Mouse (Mus musculus) splenic B cell, adult 2 months (primary cell): ENCODE data around the gene Elof1.
A peak's percentile ranks its signal among the peaks of the same experiment; 100 is the strongest.

Experiments
- DNase-seq: peaks from one replicate; pipeline ENCODE4 v3.0.0-alpha.2; 2011; ENCODE audit warnings: low read depth, low spot score
- H3K27me3 ChIP-seq: 2 replicates; pipeline ENCODE4 v1.6.1; 2012; ENCODE audit warnings: mild to moderate bottlenecking, low read length, moderate library complexity, mixed read lengths; ENCODE audit not compliant: control insufficient read depth, poor library complexity, insufficient read depth, severe bottlenecking
- H3K36me3 ChIP-seq: 2 replicates; pipeline ENCODE4 v1.6.1; 2012; ENCODE audit warnings: mild to moderate bottlenecking, low read length, moderate library complexity, mixed read lengths; ENCODE audit not compliant: control insufficient read depth, poor library complexity, insufficient read depth, severe bottlenecking

Gene Elof1

DNA sequence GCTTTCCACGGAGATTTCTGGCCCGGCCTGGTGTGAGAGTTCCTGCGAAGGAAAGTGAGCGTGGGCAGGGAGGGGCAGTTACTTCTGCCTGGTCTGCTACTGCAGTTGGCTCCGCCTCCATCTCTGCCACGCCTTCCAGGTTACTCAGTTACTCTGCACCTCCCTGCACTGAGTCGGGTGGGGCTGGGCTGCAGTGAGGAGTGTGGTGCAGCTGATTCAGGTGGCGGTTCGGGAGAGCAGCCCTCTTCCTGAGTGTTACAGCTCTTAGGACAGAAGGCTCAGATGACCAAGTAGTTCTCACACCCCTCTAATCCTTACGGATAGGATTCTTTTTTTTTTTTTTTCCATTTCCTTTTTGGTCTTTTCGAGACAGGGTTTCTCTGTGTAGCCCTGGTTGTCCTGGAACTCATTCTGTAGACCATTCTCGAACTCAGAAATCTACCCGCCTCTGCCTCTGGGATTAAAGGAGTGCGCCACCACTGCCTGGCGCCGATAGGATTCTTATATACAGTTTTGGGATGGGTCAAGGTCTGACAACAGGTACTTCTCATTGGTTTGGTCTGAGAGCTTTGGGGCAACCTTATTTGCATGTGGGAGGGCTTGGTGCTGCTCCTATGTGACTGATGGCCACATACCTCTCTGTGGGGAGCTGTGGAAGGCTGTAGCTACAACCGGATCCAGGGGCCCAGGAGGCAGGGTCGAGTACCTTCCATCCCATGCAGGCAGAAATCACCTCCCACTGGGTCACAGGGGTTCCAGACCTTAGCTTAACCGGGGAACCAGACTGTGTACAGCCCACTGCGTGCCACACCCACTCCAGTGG, 32.7 kb upstream of the Elof1 start:
- no peak for DNase-seq
- Histone ChIP-seq H3K36me3 (no peaks in the 10 kb centered on the region), H3K27me3 (no peaks in the 10 kb centered on the region)

DNA sequence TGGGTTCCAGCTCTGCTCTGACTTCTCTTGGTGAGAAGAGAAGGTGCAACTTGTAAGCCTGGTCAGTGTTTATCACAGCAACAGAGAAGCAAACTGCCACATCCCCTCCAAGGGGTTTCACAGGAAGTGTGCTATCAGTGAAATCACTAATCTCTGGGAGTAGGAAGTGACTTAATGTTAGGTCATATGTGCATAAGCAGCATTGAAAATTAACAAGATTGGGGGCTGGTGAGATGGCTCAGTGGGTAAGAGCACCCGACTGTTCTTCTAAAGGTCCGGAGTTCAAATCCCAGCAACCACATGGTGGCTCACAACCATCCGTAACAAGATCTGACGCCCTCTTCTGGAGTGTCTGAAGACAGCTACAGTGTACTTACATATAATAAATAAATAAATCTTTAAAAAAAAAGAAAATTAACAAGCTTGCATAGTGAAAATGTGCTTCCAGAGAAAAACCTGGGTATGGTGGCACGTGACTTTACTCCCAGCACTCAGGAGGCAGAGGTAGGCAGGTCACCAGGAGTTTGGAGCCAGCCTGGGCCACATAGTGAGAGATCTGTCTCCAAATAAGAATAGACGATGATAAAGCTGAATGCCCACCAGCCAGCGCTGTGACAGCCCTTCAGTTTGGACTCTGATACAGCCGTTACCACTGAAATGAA, 27.5 kb upstream of the Elof1 start:
- Histone ChIP-seq H3K27me3 (no peaks in the 10 kb centered on the region), H3K36me3 (no peaks in the 10 kb centered on the region)
- DNase-seq: no peak

DNA sequence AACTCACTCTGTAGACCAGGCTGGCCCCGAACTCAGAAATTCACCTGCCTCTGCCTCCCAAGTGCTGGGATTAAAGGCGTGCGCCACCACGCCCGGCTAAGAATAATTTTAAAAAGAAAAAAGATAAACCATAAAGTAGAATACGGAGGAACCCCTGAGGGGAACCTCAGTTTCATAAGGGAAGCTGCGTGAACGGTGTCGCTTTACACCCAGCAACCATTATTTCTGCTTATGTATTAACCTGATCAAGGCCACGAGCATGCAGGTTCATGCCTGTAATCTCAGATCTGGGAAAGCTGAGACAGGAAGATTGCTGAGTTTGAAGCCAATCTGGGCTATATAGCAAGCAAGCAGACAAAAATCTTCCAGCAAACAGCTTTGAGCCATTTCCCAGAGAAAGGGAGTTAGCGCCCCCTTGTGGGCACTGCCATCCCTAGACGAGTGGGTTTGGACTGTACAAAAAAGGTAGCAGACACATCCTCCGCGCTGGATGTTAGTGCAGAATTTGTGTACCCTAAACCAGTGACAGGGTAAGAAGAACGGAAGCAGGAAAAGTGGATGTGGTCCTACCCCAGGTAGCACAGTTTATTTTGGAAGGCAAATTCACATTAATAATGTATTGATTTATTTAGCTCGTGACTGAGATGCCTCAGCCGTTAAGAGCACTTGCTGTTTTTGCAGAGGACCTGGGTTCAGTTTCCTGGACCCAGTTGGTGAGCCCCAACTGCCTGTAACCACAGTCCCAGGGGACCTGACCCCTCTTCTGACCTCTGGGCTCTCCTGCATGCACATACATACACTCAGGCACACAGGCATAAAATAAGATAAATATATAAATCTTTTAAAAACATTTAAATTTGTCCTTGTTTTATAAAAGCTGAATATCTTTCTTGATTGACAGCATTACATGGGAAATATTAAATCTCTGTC, 26.4 kb upstream of the Elof1 start:
- Histone ChIP-seq H3K36me3 (no peaks in the 10 kb centered on the region), H3K27me3 (no peaks in the 10 kb centered on the region)
- DNase-seq: peak; percentile 92

DNA sequence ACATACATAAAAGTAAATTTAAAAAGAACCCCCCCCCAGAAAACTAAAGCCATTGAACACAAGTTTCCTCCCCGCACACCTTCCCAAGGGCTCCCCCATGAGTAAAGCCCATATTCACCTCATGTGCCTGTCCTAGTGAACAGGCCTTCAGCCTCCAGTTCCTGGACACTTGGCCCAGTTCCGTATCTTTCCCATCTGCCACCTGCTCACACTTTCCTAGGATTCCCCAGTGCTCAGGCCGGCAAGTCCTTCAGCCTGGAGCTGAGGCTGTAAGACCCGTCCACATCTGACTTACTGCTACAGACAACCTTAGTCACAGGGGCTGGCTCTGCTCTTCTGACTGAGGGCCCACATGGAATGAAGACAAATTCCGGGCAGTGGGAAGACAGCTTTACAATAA, 22.8 kb upstream of the Elof1 start:
- no peak for DNase-seq
- H3K36me3 ChIP-seq: no peaks in the 10 kb centered on the region
- H3K27me3 ChIP-seq: no peaks in the 10 kb centered on the region

DNA sequence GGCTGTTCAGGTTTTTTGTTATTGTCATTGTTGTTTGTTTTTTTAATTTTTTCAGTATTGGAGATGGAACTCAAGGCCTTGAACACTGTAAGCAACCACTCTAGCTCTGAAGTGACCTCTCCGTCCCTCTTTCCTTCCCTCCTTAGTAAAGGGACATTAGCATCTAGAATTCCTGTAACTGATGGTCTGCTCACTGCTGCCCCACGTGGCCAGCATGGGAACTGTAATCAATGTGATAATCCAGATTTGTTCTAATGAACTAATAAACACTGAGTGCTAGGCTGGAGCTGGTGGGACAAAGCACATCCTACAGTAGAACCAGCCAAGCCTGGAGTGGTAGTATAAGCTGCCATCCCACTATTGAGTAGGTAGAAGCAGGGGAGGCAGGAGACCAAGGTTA, 21.5 kb upstream of the Elof1 start:
- Histone ChIP-seq H3K36me3 (no peaks in the 10 kb centered on the region), H3K27me3 (no peaks in the 10 kb centered on the region)
- DNase-seq: peak; percentile 70

DNA sequence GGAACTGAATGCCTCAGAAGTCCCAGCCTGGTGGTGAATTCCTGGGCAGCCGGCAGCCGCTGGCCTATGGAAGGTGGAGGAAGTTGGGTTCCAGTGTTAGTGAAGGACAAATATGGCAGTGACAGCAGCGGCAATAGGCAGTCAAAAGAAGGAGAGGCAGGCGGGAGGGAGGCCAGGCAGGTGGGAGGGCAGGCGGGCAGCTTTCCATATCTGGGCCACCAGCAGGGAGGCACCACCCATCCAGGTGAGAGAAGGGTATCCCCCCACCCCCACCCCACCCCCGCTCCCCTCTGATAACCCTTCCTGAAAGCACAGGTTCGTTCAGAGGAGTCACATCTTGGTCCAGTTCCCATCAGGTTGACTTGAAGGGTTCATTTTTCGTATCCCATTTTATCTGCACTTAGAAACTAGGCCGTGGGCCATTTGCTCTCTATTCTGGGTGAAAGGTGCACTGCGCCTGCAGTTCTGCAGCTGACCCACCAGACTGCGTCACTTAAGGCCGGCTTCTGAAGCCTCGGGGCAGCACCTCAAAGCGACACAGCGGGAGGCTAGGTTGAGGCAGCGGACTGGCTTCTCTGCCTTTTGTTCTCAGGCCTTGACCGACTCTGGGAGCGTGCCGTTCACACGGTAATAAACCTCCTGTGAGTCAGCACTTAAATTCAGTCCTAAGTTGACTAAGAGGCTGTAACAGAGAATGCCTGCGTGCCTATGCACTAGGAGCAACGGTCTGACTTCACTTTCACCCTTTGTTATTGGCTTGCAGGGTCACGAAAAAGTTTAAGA, 20.0 kb upstream of the Elof1 start:
- H3K27me3 ChIP-seq: no peaks in the 10 kb centered on the region
- H3K36me3 ChIP-seq: no peaks in the 10 kb centered on the region
- DNase-seq: no peak

DNA sequence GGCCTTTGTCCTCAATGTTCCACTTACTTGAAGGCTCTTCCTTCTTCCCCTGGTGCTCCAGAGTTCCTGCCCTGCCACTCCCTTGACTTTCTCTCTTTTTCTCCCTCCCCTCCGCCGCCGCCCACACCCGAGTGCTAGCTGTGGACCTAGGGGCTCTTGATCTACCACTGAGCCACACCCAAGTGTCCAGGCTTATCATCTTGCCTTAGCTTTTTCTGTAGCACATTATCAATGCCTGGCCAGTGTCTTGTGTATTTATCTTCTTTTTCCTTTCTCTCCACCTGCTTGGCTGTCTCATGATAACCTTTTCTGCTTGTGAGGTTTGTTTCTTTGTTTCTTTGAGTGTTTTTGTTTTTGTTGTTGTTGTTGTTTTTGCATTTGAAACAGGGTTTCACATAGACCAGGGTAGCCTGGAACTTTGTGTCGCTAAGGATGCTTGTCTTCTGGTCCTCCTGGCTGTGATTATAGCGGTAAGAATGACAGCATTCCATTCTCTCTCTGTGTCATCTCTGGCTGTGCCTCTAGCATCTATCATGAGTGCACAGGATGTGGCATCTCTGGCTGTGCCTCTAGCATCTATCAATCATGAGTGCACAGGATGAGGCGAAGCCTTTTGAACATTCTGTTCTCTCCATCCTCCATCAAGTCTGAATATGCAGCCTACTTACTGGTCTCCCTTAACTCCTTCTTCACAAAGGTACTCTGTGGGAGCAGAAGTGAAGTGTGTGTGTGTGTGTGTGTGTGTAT, 18.8 kb upstream of the Elof1 start, which contains the start of gene Acp5:
Gene Acp5, minus strand, starts transcription at position 68 of the 747 bp plus-strand sequence.
- no peak for DNase-seq
- H3K27me3 ChIP-seq: no peaks in the 10 kb centered on the region

DNA sequence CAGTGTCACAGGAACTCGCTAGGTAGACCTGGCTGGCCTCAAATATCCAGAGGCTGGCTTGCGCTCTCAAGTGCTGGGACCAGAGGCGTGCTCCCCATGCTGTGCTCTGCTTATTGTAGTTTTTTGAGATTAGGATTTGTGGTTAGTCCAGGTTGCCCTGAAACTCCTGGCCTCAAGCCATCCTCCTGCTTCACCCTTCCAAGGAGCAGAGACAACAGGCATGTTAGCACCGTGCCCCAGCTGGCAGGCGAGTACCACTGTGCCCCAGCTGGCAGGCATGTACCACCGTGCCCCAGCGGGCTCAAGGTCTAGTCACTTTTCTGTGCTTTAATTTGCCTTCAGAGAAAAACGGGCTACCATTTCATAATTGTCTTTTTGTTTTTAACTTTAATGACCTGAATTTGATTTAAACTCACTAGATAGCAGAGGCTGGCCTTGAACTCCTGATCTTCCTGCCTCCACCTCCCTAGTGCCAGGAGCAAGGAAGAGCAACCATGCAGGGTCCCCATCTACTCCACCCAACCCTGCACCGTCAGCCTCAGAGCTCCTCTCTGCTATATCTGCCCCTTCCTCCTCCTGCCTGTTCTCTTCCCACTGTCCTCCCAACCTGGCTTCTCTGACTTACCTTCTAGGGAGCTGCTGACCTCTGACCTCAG, 18.1 kb upstream of the Elof1 start:
- Histone ChIP-seq H3K36me3 (no peaks in the 10 kb centered on the region), H3K27me3 (no peaks in the 10 kb centered on the region)
- DNase-seq: no peak

More for the DNA sequence above, 18.8 kb upstream of the Elof1 start, which contains the start of gene Acp5:
- no peaks in the 10 kb centered on the region for H3K36me3 ChIP-seq

DNA sequence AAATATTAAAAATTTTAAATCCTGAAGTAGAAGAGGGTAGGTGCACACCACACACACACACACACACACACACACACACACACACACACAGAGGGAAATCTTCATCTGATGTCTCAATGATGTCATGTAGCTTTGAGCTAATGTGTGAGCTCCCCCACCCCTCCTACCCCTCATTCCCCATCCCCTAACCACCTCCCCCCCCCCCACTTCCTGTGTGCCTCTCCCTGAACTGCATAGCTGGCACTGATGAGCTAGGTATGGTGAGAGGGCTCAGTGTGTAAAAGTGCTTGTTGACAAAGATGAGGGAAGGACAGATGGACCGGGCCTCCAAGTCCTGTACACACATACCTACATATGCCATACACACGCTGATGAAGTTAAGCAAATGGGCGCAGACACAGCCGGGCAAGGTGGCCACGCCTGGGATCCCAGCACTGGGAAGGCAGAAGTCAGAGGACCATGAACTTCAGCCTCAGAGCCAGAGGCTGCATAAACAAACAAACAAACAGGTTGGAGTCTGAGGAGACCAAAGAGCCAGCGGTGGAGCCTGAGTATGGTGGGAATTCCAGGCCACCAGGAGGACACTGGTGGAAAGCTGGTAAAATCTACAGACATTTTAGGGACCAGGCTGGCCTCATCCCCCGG, 17.4 kb upstream of the Elof1 start:
- no peaks in the 10 kb centered on the region for H3K27me3 ChIP-seq
- no peak for DNase-seq
- no peaks in the 10 kb centered on the region for H3K36me3 ChIP-seq

DNA sequence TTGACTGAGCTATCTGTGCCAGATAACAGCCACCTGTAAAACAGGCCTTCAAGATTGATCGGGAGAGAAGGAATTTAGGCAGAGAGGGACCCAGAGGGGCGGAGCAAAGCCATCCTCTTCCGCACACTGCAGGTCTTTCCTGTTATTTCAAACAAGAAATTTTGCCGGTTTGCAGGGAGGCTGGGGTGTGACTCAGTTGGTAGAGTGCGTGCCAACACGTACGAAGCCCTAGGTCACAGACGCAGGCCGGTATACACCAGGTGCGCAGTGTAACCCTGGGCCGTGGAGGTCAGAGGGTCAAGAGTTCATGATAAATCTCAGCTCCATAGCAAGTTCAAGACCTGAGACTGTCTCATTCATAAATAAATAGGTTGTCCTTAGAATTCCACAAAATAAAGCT, 15.2 kb upstream of the Elof1 start:
- DNase-seq: no peak
- Histone ChIP-seq H3K27me3 (no peaks in the 10 kb centered on the region), H3K36me3 (peaks cover 3% of the 10 kb centered on the region; the same call in 1 of the 2 replicates)

DNA sequence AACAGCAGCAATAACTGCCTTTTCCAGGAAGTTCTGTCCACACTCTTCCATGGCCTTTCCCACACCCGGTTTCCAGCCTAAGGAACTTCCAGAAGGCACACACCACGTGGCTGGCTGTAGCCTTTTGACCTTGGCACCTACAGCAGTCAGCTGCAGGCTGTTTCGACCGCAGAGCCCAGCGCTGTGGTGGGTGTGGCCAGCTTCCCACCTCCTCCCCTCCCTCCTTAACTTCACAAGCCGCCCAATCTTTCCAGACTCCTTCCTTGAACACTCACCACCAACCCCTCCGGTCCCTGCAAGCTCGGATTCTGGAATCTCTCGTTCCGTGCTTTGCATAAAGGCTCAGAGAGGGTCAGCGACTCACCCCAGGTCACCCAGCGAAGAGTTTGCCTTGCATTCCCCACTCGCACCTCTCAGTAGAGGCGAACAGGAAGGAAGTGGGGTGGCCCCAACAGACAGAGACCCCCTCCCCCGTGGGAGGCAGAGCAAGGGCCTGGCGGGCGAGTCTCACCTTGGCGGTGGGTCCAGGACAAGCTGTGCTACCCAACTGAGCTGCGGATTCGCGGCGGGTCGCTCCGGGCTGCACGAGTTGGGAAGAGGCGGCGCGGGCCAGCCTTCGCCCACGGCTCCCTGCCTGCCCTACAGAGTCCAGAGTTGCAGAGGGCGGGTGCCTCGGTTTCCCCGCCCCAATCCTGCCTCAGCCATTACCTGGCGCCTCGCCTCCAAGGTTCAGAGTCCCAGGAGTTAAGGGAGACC, 14.4 kb upstream of the Elof1 start:
- peaks cover 3% of the 10 kb centered on the region; the same call in 1 of the 2 replicates for H3K36me3 ChIP-seq
- peak; percentile 40 for DNase-seq
- no peaks in the 10 kb centered on the region for H3K27me3 ChIP-seq

DNA sequence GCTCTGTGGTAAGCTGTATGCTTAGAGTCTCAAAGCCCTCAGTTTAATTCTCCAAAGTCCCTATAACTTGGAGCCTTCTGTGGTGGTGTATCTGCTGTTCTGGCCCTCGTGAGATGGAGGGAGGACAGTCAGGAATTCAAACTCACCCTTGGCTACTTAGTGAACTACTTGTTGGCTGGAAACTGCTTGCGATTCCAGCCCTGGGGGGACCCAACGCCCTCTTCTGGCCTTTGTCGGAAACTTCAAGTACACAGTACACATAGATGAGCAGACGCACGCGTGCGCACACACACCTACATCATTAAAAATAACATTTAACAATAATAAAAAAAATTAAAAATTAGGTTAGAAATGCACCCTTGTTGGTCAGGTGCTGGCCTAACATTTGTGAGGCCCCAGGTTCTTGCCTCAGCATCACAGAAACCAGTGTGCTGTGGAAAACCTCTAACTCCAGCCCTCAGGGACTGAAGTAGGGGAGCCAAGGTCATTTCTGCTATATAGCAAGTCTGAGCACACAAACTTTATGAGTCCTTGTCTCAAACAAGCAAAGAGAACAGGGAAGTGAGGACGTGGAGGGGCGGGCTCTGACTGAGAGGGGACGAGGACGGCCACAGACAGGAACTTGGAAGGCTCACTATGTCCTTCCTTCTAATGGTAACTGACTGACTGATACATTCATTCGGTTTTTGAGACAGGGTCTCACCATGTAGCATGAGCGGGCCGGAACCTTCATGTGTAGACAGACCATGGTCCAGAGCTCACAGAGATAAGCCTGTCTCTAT, 8.5 kb upstream of the Elof1 start:
- H3K36me3 ChIP-seq: peaks cover 3% of the 10 kb centered on the region; the same call in 1 of the 2 replicates
- peak; percentile 48 for DNase-seq
- no peaks in the 10 kb centered on the region for H3K27me3 ChIP-seq
